Mouse (Mus musculus): Measurements from ENCODE around the gene Gm49383.

DNA sequence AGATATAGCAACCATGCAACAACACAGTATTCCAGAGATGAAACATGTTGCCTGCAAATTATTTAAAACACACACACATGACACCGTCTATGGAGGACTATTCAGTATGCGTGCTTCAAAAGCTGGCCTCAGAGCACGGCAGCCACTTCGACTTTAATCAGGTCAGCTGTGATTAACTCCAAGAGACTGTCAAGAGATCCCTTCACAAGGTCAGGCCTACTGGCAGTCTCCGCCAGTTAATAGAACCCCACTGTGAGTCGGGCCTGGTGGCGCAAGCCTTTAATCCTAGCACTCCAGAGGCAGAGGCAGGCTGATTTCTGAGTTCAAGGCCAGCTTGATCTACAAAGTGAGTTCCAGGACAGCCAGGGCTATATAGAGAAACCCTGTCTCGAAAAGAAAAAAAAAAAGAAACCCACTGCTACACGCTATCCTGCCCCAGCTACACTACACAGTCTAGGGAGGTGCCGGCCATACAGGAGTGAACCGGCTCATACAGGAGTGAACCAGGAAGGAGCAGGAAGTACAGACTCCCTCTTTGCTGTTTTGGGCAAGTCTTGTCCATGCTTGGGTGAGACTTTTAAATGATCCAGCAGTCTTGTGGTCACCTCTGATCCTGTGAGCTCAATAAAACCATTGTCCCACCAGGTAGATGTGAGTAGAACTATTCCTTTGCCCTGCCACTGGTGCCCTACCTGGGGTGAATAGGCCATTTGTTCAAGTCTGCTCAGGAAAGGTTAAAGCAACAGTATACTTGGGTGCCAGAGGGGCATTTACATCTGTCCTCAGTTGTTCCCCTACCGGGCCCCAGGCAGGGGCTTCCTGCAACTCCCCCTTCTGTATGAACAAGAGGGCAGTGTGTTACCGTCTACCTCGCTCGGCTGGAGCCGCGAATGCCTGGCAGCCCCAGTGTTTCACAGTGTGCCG, 13.4 kb upstream of the Gm49383 start:
- no peak for TF ChIP-seq CTCF (IDR thresholded peaks at IDR 0.05; ENCODE audit: low read depth)
- no peak for TF ChIP-seq EP300 (IDR thresholded peaks at IDR 0.05; ENCODE audit: low read depth)

Measured in liver, embryonic 14.5 days (tissue).